Mouse (Mus musculus): ENCODE results near the gene Tmem266. TPM values are rescaled to one million over a fixed set of nuclear protein-coding genes. Genes with fewer than 3 reads are reported as not detected.

Gene Tmem266
- 6.3 and 6.5 TPM in 2 replicates for polyA plus RNA-seq (2012; rRNA removed)

DNA sequence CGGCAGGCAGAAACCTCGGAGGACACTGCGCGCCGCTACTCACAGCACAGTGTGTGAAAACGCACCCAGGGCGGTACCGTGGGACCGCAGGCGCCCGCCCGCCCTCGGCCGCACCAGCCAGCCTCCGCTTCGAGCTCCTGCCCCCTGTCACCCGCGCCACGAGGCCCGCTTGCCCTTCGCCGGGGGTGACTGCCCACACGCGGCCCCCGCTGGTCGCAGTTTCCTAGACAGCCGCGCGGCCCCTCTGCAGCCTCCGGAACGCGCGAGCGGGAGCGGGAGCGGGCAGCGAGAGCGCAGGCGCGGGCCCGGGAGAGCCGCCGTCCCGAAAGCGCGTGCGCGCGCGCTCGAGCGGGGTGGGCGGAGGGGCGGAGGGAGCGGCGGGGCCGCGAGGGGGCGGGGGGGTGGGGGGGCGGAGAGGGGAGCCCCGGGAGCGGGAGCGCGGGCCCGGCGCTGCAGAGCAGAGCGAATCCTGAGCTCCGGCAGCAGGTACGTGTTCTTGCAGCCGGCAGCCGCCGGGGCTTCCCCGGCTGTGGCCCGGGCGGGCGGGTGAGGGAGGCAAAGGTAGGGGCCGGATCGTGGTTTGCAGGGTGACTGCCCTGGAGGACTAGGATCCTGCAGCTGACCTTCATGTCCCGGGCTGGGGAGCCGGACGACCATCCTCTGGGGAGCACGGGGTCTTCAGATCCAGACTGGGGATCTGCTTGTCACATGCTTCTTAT lies at the start of gene Tmem266, which contains the start of gene Nrg4:
Gene Tmem266 (plus strand): TSS at position 399 of the 719 bp plus-strand sequence.
Gene Nrg4 (minus strand): TSS at position 330 of the 719 bp plus-strand sequence.
- TF ChIP-seq POLR2A (IDR thresholded peaks at IDR 0.05; ENCODE audit: extremely low read depth, insufficient read depth, low read length), result peak; percentile 21; the same call in 1 of the 2 replicates
- no peak for TF ChIP-seq CTCF (IDR thresholded peaks at IDR 0.05; ENCODE audit: extremely low read depth, insufficient read depth, low read length)
- H3K4me1 ChIP-seq (ENCODE audit: control insufficient read depth, insufficient read depth, low read length), result no peaks in the 10 kb centered on the region; the same call in 1 of the 2 replicates
- H3K27ac ChIP-seq (ENCODE audit: insufficient read depth, low read length), result no peak within 1 kb of the TSS
- peak within 1 kb of the TSS; percentile 92 for H3K4me3 ChIP-seq (ENCODE audit: insufficient read depth, low read length)

DNA sequence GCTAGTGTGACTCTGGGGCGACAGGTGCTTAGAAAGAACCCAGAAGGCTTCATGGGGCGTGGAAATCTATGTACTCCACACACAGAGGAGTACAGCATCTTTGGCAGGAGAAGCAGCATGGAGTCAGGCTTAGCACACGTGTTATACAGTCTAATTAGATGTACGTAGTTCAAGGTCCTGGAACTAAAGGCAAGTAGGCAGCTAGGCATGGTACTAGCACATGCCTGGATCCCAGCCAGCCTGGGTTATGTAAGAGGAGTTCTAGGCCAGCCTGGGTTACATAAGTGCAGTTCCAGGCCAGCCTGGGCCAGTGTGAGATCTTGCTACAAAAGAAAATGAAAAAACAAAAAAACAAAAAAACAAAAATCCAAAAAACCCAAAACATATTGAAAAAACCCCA lies 49.2 kb upstream of the Tmem266 start:
- TF ChIP-seq CTCF (IDR thresholded peaks at IDR 0.05; ENCODE audit: extremely low read depth, insufficient read depth, low read length), result no peak
- no peak for TF ChIP-seq POLR2A (IDR thresholded peaks at IDR 0.05; ENCODE audit: extremely low read depth, insufficient read depth, low read length)
- no peak overlapping the region for H3K4me3 ChIP-seq (ENCODE audit: insufficient read depth, low read length)
- H3K27ac ChIP-seq (ENCODE audit: insufficient read depth, low read length), result no peak overlapping the region
- no peaks in the 10 kb centered on the region for H3K4me1 ChIP-seq (ENCODE audit: control insufficient read depth, insufficient read depth, low read length)

DNA sequence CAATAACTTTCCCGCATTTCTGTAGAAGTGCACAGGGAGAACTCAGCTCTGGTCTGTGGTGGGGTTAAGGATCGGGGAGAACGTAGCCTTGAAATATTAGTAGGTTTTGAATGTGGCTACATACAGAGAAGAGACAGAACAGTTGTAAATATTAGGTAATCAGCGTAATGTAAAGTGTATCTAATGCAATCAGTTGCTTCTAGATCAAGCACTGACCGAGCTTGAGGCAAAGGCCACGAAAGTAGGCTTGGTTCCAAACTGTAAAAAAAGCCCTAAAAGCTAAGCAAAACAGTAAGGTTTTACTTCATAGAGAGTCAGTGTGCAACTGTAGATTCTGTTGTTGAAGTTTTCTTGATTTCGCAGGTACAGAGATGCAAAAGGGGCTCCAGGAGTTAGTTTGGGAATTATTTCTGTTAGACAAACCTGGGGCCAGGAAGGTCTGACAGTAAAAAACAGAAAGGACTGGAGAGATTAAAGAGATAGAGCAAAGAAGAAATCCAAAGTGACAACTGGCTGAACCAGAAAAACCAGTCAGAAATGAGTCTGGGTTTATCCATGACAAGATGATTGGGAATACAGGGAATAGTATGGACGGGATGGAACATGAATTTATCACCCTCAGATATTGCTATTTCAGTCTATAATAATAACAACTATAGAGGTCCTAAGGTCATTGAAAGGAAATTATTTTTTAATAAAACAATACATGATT lies 47.4 kb upstream of the Tmem266 start:
- Histone ChIP-seq H3K4me1 (ENCODE audit: control insufficient read depth, insufficient read depth, low read length) (no peaks in the 10 kb centered on the region; the same call in 1 of the 2 replicates), H3K4me3 (ENCODE audit: insufficient read depth, low read length) (no peak overlapping the region), H3K27ac (ENCODE audit: insufficient read depth, low read length) (no peak overlapping the region)
- TF ChIP-seq CTCF (IDR thresholded peaks at IDR 0.05; ENCODE audit: extremely low read depth, insufficient read depth, low read length), result no peak
- TF ChIP-seq POLR2A (IDR thresholded peaks at IDR 0.05; ENCODE audit: extremely low read depth, insufficient read depth, low read length), result no peak

DNA sequence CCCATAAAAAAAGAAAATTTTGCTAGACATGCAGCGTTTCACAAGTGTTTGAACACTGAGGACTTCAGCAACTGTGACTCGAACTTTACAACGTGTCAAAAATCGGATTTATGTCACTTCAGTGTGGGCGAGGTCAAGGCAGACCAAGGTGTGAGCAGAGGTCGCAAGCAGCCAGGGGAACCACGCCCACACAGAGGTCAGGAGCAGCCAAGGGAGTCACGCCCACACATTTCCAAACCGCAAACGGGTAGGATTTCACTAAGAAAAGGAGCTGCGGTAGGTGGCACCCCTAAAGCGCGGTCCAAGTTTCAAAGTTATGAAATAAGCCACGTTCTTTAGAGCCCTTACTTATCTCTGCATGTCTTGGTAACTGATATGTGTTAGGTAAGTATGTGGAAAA lies 43.2 kb upstream of the Tmem266 start:
- TF ChIP-seq CTCF (IDR thresholded peaks at IDR 0.05; ENCODE audit: extremely low read depth, insufficient read depth, low read length) (no peak), POLR2A (IDR thresholded peaks at IDR 0.05; ENCODE audit: extremely low read depth, insufficient read depth, low read length) (no peak)
- no peak overlapping the region for H3K4me3 ChIP-seq (ENCODE audit: insufficient read depth, low read length)
- no peak overlapping the region for H3K27ac ChIP-seq (ENCODE audit: insufficient read depth, low read length)
- H3K4me1 ChIP-seq (ENCODE audit: control insufficient read depth, insufficient read depth, low read length), result no peaks in the 10 kb centered on the region; the same call in 1 of the 2 replicates

DNA sequence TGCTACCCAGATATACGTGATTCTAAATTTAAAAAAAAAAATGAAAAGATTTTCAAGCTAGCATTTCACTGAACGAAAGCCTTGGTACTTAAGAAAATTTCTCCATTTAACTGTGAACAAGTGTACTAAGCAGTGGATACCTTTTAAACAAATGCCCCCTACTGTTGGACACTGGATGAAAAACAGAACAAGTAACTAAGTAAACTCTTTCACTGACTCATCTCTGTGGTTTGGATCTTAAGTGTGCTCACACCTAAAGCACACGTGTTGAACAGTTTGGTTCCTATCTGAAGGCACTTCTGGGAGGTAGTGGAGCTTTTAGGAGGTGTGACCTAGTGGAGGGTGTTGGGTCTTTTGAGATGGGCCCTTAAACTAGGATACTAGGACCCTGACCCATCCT lies 41.5 kb upstream of the Tmem266 start:
- TF ChIP-seq CTCF (IDR thresholded peaks at IDR 0.05; ENCODE audit: extremely low read depth, insufficient read depth, low read length), result no peak
- no peak for TF ChIP-seq POLR2A (IDR thresholded peaks at IDR 0.05; ENCODE audit: extremely low read depth, insufficient read depth, low read length)
- Histone ChIP-seq H3K4me3 (ENCODE audit: insufficient read depth, low read length) (no peak overlapping the region), H3K27ac (ENCODE audit: insufficient read depth, low read length) (no peak overlapping the region), H3K4me1 (ENCODE audit: control insufficient read depth, insufficient read depth, low read length) (no peaks in the 10 kb centered on the region; the same call in 1 of the 2 replicates)

DNA sequence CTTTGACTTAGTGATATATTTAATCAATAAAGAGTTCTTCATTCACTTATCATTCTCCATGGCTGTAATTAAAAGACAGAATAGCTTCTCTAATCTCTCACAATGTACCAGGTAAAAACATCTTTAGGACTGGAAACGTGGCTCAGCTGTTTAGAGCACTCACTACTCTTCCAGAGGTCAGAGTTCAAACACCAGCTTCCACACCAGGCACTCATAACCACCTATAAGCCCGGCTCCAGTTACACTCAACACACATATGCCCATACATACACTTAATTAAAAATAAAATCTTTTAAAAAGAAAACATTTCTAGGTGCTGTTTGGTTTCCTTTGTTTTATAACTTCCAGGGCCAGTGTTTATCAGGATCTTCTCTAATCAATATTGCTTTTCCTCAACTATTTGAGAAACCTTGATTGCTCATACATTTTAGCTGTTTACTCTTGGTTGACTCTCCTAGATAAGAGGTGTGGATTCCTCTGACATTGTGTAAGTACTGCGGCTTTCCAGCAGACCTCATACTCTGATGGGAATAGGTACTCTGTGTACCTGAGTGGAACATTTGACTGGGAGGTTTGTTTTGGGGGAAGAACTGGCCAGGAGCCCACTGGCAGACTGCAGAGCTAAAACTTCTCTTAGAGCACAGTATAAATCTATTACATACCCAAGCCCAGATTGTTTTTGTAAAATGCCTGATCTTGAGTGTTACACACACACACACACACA lies 37.1 kb upstream of the Tmem266 start:
- H3K4me3 ChIP-seq (ENCODE audit: insufficient read depth, low read length), result no peak overlapping the region
- H3K4me1 ChIP-seq (ENCODE audit: control insufficient read depth, insufficient read depth, low read length), result no peaks in the 10 kb centered on the region
- TF ChIP-seq CTCF (IDR thresholded peaks at IDR 0.05; ENCODE audit: extremely low read depth, insufficient read depth, low read length) (no peak), POLR2A (IDR thresholded peaks at IDR 0.05; ENCODE audit: extremely low read depth, insufficient read depth, low read length) (no peak)
- no peak overlapping the region for H3K27ac ChIP-seq (ENCODE audit: insufficient read depth, low read length)

DNA sequence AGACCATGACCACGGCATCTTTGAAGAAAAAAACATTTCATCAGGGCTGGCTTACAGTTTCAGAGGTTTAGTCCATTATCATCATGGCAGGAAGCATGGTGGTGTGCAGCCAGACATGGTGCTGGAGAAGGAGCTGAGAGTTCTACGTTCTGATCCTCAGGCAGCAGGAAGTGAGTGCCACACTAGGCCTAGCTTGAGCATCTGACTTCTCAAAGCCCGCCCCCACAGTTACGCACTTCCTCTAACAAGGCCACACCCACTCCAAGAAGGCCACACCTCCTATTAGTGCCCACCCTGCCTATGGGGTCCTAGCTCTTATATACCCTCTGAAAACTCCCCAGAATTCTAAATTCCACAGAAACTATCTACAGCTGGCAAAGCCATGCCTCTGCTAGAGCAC lies 34.7 kb upstream of the Tmem266 start:
- H3K4me3 ChIP-seq (ENCODE audit: insufficient read depth, low read length), result no peak overlapping the region
- no peak for TF ChIP-seq CTCF (IDR thresholded peaks at IDR 0.05; ENCODE audit: extremely low read depth, insufficient read depth, low read length)
- no peak for TF ChIP-seq POLR2A (IDR thresholded peaks at IDR 0.05; ENCODE audit: extremely low read depth, insufficient read depth, low read length)
- no peak overlapping the region for H3K27ac ChIP-seq (ENCODE audit: insufficient read depth, low read length)
- H3K4me1 ChIP-seq (ENCODE audit: control insufficient read depth, insufficient read depth, low read length), result no peaks in the 10 kb centered on the region

DNA sequence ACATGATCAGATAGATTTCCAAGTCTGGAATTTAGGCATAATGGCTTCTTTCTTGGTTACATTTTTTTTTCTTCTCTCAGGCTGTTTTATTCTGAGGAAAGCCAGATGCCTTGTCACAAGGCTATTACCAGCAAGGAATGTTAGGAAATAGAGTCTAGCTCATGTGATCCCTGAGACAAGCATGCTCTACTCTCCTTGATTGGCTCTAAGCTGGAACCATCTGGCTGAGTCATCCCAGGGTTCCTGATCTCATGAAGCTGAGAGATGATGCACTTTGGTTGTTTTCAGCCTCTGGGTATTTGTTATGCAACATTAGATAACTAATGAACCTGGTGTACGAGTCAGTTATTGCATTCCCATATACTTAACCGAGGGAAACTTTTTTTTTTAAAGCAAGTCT lies 30.5 kb upstream of the Tmem266 start:
- TF ChIP-seq POLR2A (IDR thresholded peaks at IDR 0.05; ENCODE audit: extremely low read depth, insufficient read depth, low read length) (no peak), CTCF (IDR thresholded peaks at IDR 0.05; ENCODE audit: extremely low read depth, insufficient read depth, low read length) (no peak)
- Histone ChIP-seq H3K4me3 (ENCODE audit: insufficient read depth, low read length) (no peak overlapping the region), H3K27ac (ENCODE audit: insufficient read depth, low read length) (no peak overlapping the region)

DNA sequence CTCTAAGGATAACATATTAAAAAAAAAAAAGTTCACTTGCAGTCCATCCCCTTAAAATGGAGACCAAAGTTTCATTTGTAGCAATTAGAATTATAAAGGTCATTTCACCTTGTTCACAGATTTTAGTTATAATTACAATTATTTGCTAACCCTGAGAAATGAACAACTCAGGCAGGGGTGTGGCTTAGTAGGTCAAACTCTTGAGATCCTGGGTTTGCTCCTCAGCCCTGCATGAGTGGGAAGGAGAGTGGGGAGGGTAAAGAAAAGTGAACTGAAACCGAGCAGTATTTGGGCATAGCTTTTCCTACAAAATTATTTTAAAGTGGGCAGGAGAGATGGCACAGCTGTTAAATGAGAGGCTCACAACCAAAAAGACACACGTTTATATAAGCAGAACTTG lies 19.6 kb upstream of the Tmem266 start:
- no peaks in the 10 kb centered on the region for H3K4me1 ChIP-seq (ENCODE audit: control insufficient read depth, insufficient read depth, low read length)
- no peak for TF ChIP-seq CTCF (IDR thresholded peaks at IDR 0.05; ENCODE audit: extremely low read depth, insufficient read depth, low read length)
- TF ChIP-seq POLR2A (IDR thresholded peaks at IDR 0.05; ENCODE audit: extremely low read depth, insufficient read depth, low read length), result no peak
- no peak overlapping the region for H3K27ac ChIP-seq (ENCODE audit: insufficient read depth, low read length)
- H3K4me3 ChIP-seq (ENCODE audit: insufficient read depth, low read length), result no peak overlapping the region

More for the DNA sequence above, 30.5 kb upstream of the Tmem266 start:
- no peaks in the 10 kb centered on the region for H3K4me1 ChIP-seq (ENCODE audit: control insufficient read depth, insufficient read depth, low read length)

Measured in cortical plate, adult 2 months (tissue).